Mouse (Mus musculus): ENCODE results near the gene Grn.

Grn gene

GRCm38 (mm10) chr11:102441434-102441833, 11.3 kb downstream of the Grn start:
- peak; percentile 82 for DNase-seq (ENCODE audit: low read depth, low spot score)

GRCm38 (mm10) chr11:102442089-102442488, 12.0 kb downstream of the Grn start:
- DNase-seq (ENCODE audit: low read depth, low spot score): no peak

GRCm38 (mm10) chr11:102443740-102444139, 13.6 kb downstream of the Grn start:
- DNase-seq (ENCODE audit: low read depth, low spot score): no peak

DNA sequence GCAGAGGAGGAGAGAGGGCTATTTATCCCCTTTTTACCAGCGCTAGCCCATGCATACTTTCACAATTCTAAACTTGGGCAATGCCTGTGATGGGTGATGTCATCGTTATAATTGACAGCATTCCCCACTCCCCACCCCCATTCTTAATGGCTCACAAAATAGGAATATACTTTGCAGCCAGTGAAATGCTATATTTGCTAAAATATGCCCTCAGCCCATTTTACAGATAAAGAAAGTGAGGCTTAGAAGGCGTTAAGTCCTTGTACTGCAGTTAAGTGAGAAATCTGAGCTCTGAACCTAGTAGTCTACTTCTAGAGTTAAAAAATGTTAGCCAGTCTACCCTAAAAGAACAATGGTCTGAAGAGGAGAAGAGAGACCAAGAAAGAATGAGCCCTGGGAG, 14.2 kb downstream of the Grn start:
- no peak for DNase-seq (ENCODE audit: low read depth, low spot score)

- peak; percentile 60 for DNase-seq (ENCODE audit: low read depth, low spot score)
Observed at GRCm38 (mm10) chr11:102444781-102445180, 14.7 kb downstream of the Grn start.

- DNase-seq (ENCODE audit: low read depth, low spot score): peak; percentile 98
Observed at GRCm38 (mm10) chr11:102445264-102445890, 15.3 kb downstream of the Grn start.

- DNase-seq (ENCODE audit: low read depth, low spot score): no peak
Observed at GRCm38 (mm10) chr11:102445891-102446361, 15.8 kb downstream of the Grn start.

DNA sequence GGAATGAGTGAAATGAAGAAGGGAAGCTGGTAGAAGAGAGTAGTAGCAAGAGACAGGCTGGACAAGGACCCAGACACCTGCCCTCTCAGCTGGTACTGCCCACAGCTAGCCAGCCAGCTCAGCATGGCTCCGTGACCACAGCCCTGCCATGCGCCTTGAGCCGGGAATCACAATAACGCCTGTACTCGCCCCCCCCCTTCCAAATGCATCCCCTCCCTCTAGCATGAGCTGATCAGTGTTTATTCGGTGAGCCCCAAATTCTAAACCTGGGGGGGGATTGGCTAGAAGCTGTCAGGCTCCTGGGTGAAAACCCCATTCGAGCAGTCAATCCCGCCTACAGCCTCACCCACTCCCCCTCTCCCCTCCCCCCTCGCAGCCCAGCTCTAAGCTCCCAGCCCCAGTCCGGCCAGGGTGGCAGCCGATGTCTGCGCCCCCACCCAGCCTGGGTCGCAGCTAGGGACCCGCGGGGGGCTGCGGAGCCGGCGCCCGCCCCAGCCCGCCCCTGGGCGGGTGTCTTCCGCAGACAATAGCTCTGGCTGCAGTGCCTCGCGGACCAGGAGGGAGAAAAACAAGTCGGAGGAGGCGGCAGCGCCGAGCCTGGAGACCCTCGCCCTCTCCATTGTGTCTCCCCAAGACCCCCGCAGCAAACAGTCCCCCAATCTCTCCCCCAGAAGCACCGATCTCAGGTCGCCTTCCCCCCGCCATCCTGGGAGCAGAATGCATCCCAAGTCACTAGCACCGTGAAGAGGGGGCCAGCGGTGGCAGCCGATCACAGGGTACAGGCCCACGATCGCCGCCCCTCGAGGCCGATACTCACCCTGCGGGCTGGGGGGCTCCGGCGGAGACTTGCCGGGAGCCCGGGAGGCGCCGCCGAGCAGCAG, 16.7 kb downstream of the Grn start:
- peak; percentile 47 for DNase-seq (ENCODE audit: low read depth, low spot score)

DNA sequence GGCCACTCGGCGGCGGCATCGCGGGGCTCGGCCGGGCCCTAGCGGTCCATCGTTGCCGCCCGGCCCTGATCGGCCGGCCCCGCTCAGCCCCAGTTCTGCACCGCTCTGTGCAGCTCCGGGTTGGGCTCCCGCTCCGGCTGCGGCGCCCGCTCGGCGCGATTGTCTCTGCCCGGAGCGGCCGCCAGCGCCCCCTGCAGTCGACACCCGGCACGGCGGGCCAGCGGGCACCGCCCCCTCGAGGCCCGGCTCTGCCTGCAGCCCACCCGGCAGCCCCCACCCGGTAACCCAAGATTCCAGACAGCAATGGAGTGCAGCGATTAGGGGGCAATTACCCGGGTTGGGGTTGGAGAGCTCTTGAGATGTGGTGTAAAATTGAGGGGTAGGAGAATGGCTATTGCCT, 17.4 kb downstream of the Grn start, which contains the start of gene Fam171a2:
TSS of gene Fam171a2 (minus strand) at position 186 of the 400 bp plus-strand sequence.
- peak; percentile 69 for DNase-seq (ENCODE audit: low read depth, low spot score)

DNA sequence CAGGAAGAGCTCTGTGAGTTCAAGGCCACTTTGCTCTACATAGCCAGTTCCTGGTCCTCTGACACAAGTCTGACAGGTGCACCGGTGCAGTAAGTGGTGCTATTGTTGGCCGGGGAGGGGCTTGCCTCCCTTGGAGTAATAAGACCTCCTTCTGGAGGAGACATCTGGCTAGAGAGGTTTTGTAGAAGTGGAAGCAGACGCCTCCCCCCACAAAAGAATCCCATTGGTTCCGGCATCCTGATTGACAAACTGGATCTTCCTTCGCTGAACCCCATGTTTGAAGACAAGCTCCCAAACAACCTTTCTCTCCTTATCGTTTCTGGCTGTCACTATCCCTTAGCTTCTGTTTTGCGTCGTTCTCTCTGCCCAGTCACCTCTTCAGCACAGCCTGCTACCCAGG, 18.2 kb downstream of the Grn start:
- DNase-seq (ENCODE audit: low read depth, low spot score): peak; percentile 83

DNA sequence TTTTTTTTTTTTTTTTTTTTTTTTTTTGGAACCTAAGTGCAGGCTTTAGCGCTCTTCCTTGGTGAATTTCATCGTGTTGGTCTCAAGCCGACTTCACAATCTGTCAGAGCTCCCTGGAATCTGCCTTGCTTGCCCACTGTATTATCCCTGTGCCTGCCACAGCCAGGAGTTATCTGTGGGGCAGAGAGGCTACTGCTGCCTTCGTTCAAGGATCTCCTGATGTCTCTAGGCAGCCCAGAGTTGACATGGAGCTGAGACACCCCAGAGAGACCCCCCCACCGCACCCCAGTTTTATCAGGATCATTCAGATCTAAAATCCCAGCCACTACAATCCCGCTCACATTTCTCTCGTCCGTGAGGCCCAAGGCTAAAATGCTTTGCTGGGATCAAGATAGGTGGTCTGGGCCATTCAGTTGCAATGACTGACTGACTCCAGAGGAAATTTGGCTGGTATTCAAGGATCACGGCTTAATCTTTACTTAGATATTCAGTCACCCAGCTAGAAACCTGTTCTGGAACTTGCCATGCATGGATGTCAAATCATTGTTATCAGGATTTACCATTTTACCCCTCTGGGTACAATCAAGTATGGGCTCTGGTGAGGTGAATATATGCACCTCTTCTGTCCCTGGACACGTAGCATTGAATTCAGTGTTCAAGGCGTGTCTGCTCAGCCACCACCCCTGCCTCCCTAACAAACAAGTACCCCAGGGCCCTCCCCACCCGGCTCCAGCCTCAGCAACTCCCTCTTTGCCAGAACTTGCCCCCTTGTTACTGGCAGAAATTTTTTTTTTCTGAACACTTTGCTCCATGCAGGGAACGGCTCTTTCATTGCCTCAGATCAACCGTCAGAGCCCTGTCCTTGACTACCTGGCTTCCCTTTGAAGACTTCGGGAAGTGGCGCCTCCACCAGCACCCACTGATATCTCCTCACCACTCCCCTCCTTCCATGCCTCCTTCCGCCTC, 19.2 kb downstream of the Grn start:
- DNase-seq (ENCODE audit: low read depth, low spot score): no peak

DNA sequence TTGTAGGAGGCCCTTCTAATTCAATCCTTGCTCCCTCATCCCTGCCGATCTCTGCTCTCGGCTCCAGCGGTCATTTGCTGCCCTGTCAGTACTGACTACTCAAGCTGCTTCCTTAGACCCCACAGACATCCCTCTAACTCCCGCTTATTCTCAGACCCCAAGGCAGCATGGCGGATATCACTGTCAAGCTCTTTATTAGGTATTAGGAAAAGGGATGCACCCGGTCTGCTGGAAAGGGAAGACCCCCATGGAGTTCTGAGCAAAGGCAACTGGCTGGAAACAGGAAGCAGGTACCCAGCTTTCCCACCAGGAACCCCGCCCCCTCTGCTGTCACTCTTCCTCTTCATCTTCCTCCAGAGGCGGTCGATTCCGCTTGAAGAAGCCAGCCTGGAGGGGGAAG, 23.0 kb downstream of the Grn start:
- DNase-seq (ENCODE audit: low read depth, low spot score): no peak

DNA sequence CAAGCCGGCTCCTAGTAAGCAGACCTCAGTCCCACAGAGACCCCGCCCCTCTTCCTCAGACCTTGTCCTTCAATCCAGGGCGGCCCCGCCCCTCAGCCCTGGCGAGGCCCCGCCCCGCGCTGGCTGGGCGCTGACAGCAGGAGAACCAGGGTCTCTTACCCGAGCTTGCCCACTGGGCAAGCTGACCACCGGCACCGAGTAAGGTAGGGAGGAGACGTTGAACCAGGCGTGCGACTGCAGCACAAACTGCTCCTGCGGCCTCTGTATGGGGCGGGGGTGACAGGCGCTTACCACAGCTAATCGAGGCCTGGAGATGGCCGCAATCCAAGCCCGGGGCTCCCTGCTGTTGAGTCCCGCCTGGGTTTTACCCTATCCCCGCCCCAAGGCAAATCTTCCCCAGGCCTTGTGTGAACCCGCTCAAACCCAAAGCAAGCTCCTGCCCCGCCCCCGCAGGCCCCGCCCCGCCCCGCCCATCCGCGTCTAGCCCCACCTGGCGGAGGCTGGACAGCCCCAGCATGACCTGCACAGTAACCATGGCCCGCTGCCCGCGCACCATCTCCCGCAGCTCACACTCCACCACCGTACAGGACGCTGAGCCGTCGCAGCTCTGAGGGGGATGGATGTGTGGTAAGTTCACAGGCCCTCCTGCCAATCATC, 25.8 kb downstream of the Grn start:
- DNase-seq (ENCODE audit: low read depth, low spot score): peak; percentile 97

DNA sequence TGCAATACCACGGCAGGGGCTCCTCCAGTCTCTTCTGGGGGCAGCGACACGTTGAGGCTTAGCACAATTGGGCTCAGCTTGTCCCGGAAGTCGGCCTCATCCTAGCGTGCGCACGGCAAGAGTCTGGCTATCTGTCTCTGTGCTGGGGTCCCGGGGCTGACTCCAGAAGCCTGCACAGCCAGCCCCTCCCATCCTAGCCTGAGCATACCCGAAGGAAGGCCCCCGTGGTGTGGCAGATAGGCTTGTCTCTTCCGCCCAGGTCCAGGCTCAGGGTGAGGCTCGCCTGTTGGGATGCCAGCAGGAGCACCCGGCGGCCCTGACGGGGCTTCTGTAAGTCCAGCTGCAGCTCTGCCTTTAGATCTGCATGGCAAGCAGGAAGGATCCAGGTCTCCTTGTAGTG, 30.4 kb downstream of the Grn start:
- DNase-seq (ENCODE audit: low read depth, low spot score): peak; percentile 48

DNA sequence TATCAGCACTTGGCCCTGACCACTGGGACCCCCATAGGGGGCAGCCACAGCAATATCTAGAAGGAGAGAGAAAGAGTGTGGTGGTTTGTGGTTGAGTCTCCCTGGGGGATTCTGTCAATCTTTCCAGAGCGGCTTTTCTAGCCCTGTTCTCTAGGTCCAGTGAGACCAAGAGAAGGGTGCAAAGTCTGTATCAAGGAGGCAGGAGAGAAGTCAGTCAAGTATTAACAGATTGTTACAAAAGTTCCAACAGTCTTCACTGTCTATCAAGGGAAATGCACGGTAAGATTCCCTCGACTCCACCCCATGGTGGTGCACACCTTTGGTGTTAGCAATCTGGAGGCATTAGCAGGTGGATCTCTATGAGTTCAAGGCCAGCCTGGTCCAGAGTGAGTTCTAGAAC, 31.6 kb downstream of the Grn start:
- DNase-seq (ENCODE audit: low read depth, low spot score): no peak

DNA sequence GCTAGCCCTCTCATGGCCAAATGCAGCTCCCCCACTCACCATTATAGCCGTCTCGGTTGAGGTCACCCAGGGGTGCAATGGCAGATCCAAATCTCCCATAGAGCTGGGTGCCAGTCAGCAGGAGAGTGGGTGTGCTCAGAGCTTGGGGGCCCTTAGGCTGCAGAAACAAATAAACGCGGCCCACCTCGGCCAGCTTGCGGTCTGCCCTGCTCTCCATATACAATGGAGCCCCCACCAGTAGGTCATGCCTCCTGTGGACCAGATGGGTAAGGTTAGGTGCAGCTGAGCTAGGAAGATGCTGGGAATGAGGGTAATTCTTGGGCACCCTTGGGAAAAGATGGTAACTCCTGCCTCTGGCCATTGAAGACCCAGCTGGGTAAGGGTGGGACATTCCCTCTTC, 34.8 kb downstream of the Grn start:
- DNase-seq (ENCODE audit: low read depth, low spot score): no peak

- peak; percentile 57 for DNase-seq (ENCODE audit: low read depth, low spot score)
Observed at GRCm38 (mm10) chr11:102465713-102466436, 35.8 kb downstream of the Grn start.

DNA sequence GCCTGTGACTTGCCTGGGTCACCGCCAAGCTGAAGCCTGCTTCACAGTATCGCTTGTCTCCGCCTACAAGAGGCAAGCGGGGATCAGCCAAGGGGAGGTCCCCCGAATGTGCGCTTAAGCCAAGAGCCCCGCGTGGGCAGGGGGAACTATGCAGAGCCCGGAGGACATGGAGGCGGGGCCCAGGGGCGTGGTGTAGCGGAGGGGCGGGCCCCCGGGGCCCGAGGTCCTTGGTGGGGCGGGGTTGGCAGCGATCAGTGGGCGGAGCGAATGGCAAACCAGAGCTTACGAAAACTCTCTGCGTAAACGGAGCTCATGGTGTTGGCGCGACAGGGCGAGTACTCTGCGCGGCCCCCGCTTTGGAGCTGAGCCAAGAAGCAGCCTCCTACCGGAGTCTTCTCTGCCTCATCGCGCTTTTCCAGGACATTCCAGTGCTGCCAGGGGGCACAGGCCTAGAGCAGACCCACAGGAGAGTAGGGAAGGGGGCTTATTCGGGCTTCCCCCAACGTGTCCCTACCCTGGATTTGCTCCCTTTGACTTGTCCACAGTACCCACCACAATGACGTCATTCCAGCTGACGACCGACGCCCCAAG, 37.0 kb downstream of the Grn start:
- peak; percentile 94 for DNase-seq (ENCODE audit: low read depth, low spot score)

GRCm38 (mm10) chr11:102469648-102470357, 39.7 kb downstream of the Grn start, which contains the start of gene Itga2b:
Gene Itga2b (minus strand): TSS chr11:102470122.
- no peak for DNase-seq (ENCODE audit: low read depth, low spot score)

Data from R1 (cell line).